Mouse (Mus musculus) bone marrow, adult 2 months (tissue): ENCODE measurements around the gene Rpp14.

ENCODE experiments used
- CTCF ChIP-seq: fragments of 200-500 bp; IDR thresholded peaks from 2 replicates; pipeline ENCODE4 v1.5.1; 2011; ENCODE audit warnings: low read length, control low read depth; ENCODE audit not compliant: control insufficient read depth, insufficient read depth
- POLR2A ChIP-seq: fragments of 200-500 bp; IDR thresholded peaks from 2 replicates; pipeline ENCODE4 v1.6.1; 2011; ENCODE audit warnings: low read depth, mild to moderate bottlenecking, control low read depth, low read length, borderline replicate concordance; ENCODE audit not compliant: control insufficient read depth

GRCm38 (mm10) chr14:8080718-8081117 is 551 bp downstream of the Rpp14 start:
- TF ChIP-seq CTCF, result no peak
- no peak for TF ChIP-seq POLR2A
